Mouse (Mus musculus): ENCODE data around the gene Tmem121.

GRCm38 (mm10) chr12:113144001-113144756 lies 41.6 kb upstream of the Tmem121 start:
- TF ChIP-seq POLR2A (IDR thresholded peaks at IDR 0.05; ENCODE audit: insufficient read depth, low read depth, low read length) (no peak), CTCF (IDR thresholded peaks at IDR 0.05; ENCODE audit: insufficient read depth, low read depth, low read length) (0 out of 2 replicates have a peak, but pooled peaks have one; percentile 47)
